In the genomic region with DNA sequence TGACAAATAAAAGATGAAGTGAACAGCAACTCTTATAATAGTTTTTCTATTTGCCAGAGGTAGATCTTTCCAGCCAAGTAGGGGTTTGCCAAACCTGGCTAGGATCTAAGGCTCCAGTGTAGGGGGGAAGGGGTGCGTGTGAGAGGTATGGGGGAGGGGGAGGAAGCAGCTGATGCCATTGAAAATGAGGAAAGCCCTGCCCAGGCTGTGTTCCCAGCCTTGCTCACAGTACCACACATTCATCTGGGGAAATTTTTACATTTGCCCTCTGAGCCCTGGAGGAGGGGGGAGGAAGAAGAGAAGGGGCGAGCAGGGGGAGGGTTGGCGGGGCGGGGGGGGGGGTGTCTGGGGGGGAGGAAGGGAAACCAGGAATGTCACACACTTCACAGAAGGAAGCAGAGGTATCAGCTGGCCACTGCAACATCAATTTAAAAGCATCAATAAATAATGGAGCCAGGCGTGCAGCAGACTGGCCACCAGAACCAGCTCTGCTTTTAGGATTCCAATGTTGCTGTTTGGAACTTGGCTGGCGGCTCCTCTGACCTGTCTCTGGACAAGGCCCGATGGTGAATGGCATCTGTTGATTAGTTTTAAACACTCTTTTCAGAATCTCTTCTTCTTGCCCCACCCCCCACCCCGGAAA, we compare ENCODE assay signal across 13 mouse cellular contexts. TPM values are rescaled to one million over a fixed set of nuclear protein-coding genes. Genes with fewer than 3 reads are reported as not detected.
A peak's percentile ranks its signal among the peaks of the same experiment; 100 is the strongest.
DNase-seq lines count a peak whose midpoint lies in the region; ATAC-seq and TF ChIP-seq lines count a peak whose summit lies in the region.
"Had no signal": no experiment of that assay in that cellular context is flagged by ENCODE, and none has a peak within 500 bp of the region (broad histone marks: within the 10 kb centered on the region; RNA-seq: fewer than 3 reads in every experiment).

No protein-coding gene starts in this region.

- no peak overlapping the region for H3K9ac ChIP-seq in liver, embryonic 11.5 days (ENCODE audit: low read depth, low read length)
- H3K9ac ChIP-seq in embryonic facial prominence, embryonic 14.5 days (ENCODE audit: low read depth, low read length), result no peak overlapping the region
- H3K9ac ChIP-seq in limb, embryonic 14.5 days (ENCODE audit: low read depth, low read length, severe bottlenecking), result no peak overlapping the region

- no peak overlapping the region for H3K4me3 ChIP-seq in liver, embryonic 11.5 days (ENCODE audit: low read depth, low read length)
- H3K4me3 ChIP-seq in embryonic facial prominence, embryonic 14.5 days (ENCODE audit: low read depth, low read length), result no peak overlapping the region
- H3K4me3 ChIP-seq in limb, embryonic 14.5 days (replicated peaks; ENCODE audit: low read length), result no peak overlapping the region

- TF ChIP-seq POLR2A in brain, embryonic 14.5 days (IDR thresholded peaks at IDR 0.05; ENCODE audit: borderline replicate concordance, extremely low read depth, insufficient read depth, insufficient read length, poor library complexity, severe bottlenecking), result no peak
- TF ChIP-seq POLR2A in limb, embryonic 14.5 days (IDR thresholded peaks at IDR 0.05; ENCODE audit: borderline replicate concordance, extremely low read depth, insufficient read depth, insufficient read length), result no peak

- no peak for TF ChIP-seq CTCF in brain, embryonic 14.5 days (IDR thresholded peaks at IDR 0.05; ENCODE audit: borderline replicate concordance, extremely low read depth, insufficient read depth, insufficient read length)

- H3K36me3 ChIP-seq in liver, embryonic 11.5 days (ENCODE audit: control insufficient read depth, insufficient read depth, low read length), result no peaks in the 10 kb centered on the region
- no peaks in the 10 kb centered on the region for H3K36me3 ChIP-seq in embryonic facial prominence, embryonic 14.5 days (ENCODE audit: control insufficient read depth, insufficient read depth, low read length)
- no peaks in the 10 kb centered on the region for H3K36me3 ChIP-seq in limb, embryonic 14.5 days (ENCODE audit: control insufficient read depth, insufficient read depth, low read length)

- WGBS in liver, embryonic 11.5 days, result 43% methylated on average over 5 of the region's 8 CpGs
- WGBS in embryonic facial prominence, embryonic 14.5 days, result 25% methylated on average over 8 of the region's 8 CpGs
- WGBS in limb, embryonic 14.5 days, result 19% methylated on average over 8 of the region's 8 CpGs

- H3K27me3 ChIP-seq in liver, embryonic 11.5 days (replicated peaks; ENCODE audit: control insufficient read depth, insufficient read depth, low read length), result no peaks in the 10 kb centered on the region
- H3K27me3 ChIP-seq in embryonic facial prominence, embryonic 14.5 days (replicated peaks; ENCODE audit: control insufficient read depth, insufficient read depth, low read length), result no peaks in the 10 kb centered on the region
- no peaks in the 10 kb centered on the region for H3K27me3 ChIP-seq in limb, embryonic 14.5 days (ENCODE audit: control insufficient read depth, insufficient read depth, low read length)

- 0 out of 2 replicates have a peak overlapping the region, but pooled peaks have one; percentile 19 for H3K27ac ChIP-seq in liver, embryonic 11.5 days (ENCODE audit: low read depth, low read length)
- H3K27ac ChIP-seq in embryonic facial prominence, embryonic 14.5 days (replicated peaks; ENCODE audit: low read depth, low read length), result no peak overlapping the region
- H3K27ac ChIP-seq in limb, embryonic 14.5 days (replicated peaks; ENCODE audit: low read depth, low read length), result no peak overlapping the region

- DNase-seq in liver, embryonic 11.5 days (ENCODE audit: low spot score), result no peak
- DNase-seq in liver, result no peak
- DNase-seq in brain, embryonic 14.5 days (ENCODE audit: low read depth), result peak; percentile 70
- peak; percentile 41 for DNase-seq in embryonic facial prominence, embryonic 14.5 days (ENCODE audit: low spot score)
- no peak for DNase-seq in limb, embryonic 14.5 days (ENCODE audit: low spot score)
- DNase-seq in spleen, adult 18-20 months, result no peak
- DNase-seq in urinary bladder, postnatal 14 days (ENCODE audit: low spot score), result no peak
- no peak for DNase-seq in thymus, postnatal 10 days (ENCODE audit: low spot score in 2 of 2)
- DNase-seq: cerebellum, adult 18-20 months; kidney, adult 11 months; layer of hippocampus, postnatal 36 days; lung, postnatal 10 days; thymus, adult 2 months had no signal

- no peaks in the 10 kb centered on the region for H3K9me3 ChIP-seq in liver, embryonic 11.5 days (ENCODE audit: control insufficient read depth, low read length)
- no peaks in the 10 kb centered on the region for H3K9me3 ChIP-seq in embryonic facial prominence, embryonic 14.5 days (ENCODE audit: control insufficient read depth, low read length)
- H3K9me3 ChIP-seq in limb, embryonic 14.5 days (ENCODE audit: control insufficient read depth, low read length), result no peaks in the 10 kb centered on the region

- peaks cover 43% of the 10 kb centered on the region for H3K4me1 ChIP-seq in liver, embryonic 11.5 days (replicated peaks; ENCODE audit: control insufficient read depth, insufficient read depth, low read length)
- peaks cover 28% of the 10 kb centered on the region for H3K4me1 ChIP-seq in embryonic facial prominence, embryonic 14.5 days (ENCODE audit: control insufficient read depth, insufficient read depth, low read length)
- H3K4me1 ChIP-seq in limb, embryonic 14.5 days (ENCODE audit: control insufficient read depth, insufficient read depth, low read length), result peaks cover 12% of the 10 kb centered on the region

- no peak overlapping the region for H3K4me2 ChIP-seq in liver, embryonic 11.5 days
- no peak overlapping the region for H3K4me2 ChIP-seq in embryonic facial prominence, embryonic 14.5 days (ENCODE audit: low read depth, low read length)
- H3K4me2 ChIP-seq in limb, embryonic 14.5 days (replicated peaks; ENCODE audit: low read depth, low read length, severe bottlenecking), result no peak overlapping the region

- no peak for ATAC-seq in liver, embryonic 11.5 days (replicated peaks; ENCODE audit: low FRiP score)
- no peak for ATAC-seq in embryonic facial prominence, embryonic 14.5 days (ENCODE audit: low read depth)
- ATAC-seq in limb, embryonic 14.5 days (ENCODE audit: low FRiP score, low read depth), result peak; percentile 55; the same call in 1 of the 2 replicates

RNA-seq across cellular contexts. Expression of gene Zfp217, which starts 28.5 kb away (rescaled TPM):
- polyA plus RNA-seq in liver, embryonic 11.5 days (2014; fragmentation: Nextera tagmentation; extraction: Ambion mirVana), result 5.1 and 5.4 TPM in 2 replicates
- polyA plus RNA-seq in brain, embryonic 14.5 days (2012; rRNA removed), result 5.7 and 7.6 TPM in 2 replicates
- polyA plus RNA-seq in embryonic facial prominence, embryonic 14.5 days (2014; fragmentation: Nextera tagmentation; extraction: Ambion mirVana), result 3.6 and 3.9 TPM in 2 replicates
- polyA plus RNA-seq in limb, embryonic 14.5 days (2012; rRNA removed), result 11.7 and 12.2 TPM in 2 replicates
- 4.0 and 4.8 TPM in 2 replicates for polyA plus RNA-seq in limb, embryonic 14.5 days (2014; fragmentation: Nextera tagmentation; extraction: Ambion mirVana)

Comparison
In these comparisons a context has a peak if more than half of its experiments do, and no peak if none do; other contexts are left out.
1. DNase-seq: peak in brain, embryonic 14.5 days (single experiment) and embryonic facial prominence, embryonic 14.5 days (single experiment); none in liver, embryonic 11.5 days (single experiment), liver (single experiment), limb, embryonic 14.5 days (single experiment), spleen, adult 18-20 months (0 of 2), urinary bladder, postnatal 14 days (single experiment) and thymus, postnatal 10 days (0 of 2).